ENCODE assay signal across 21 mouse cellular contexts in genomic region chr1:21067536-21068221, GRCm38 (mm10). TPM values are rescaled to one million over a fixed set of nuclear protein-coding genes. Genes with fewer than 3 reads are reported as not detected.
A peak's percentile ranks its signal among the peaks of the same experiment; 100 is the strongest.
DNase-seq lines count a peak whose midpoint lies in the region; ATAC-seq and TF ChIP-seq lines count a peak whose summit lies in the region.
"Had no signal": no experiment of that assay in that cellular context is flagged by ENCODE, and none has a peak within 500 bp of the region (broad histone marks: within the 10 kb centered on the region; RNA-seq: fewer than 3 reads in every experiment).

No protein-coding gene starts in this region.

- TF ChIP-seq POLR2A in brain, embryonic 14.5 days (IDR thresholded peaks at IDR 0.05; ENCODE audit: borderline replicate concordance, extremely low read depth, insufficient read depth, insufficient read length, poor library complexity, severe bottlenecking): no peak

- no peak overlapping the region for H3K9ac ChIP-seq in embryonic facial prominence, embryonic 14.5 days (ENCODE audit: low read depth, low read length)
- no peak overlapping the region for H3K9ac ChIP-seq in heart, embryonic 15.5 days
- no peak overlapping the region for H3K9ac ChIP-seq in lung, embryonic 14.5 days
- H3K9ac ChIP-seq: embryonic facial prominence, embryonic 15.5 days; liver, embryonic 13.5 days; midbrain, embryonic 15.5 days had no signal

- no peak overlapping the region for H3K27ac ChIP-seq in embryonic facial prominence, embryonic 14.5 days (replicated peaks; ENCODE audit: low read depth, low read length)
- no peak overlapping the region for H3K27ac ChIP-seq in embryonic facial prominence, embryonic 10.5 days (replicated peaks)
- H3K27ac ChIP-seq in heart, embryonic 15.5 days: 0 out of 2 replicates have a peak overlapping the region, but pooled peaks have one; percentile 4
- H3K27ac ChIP-seq in lung, embryonic 14.5 days (ENCODE audit: low read depth): no peak overlapping the region
- H3K27ac ChIP-seq: embryonic facial prominence, embryonic 15.5 days; heart, embryonic 10.5 days; hindbrain, embryonic 10.5 days; liver, embryonic 13.5 days; midbrain, embryonic 15.5 days had no signal

- intact Hi-C loops in heart, postnatal 25 days (cut with DNase I): no loop called here

- H3K4me1 ChIP-seq in embryonic facial prominence, embryonic 14.5 days (ENCODE audit: control insufficient read depth, insufficient read depth, low read length): no peaks in the 10 kb centered on the region
- peaks cover 17% of the 10 kb centered on the region for H3K4me1 ChIP-seq in embryonic facial prominence, embryonic 10.5 days
- H3K4me1 ChIP-seq in heart, embryonic 15.5 days (replicated peaks): peaks cover 31% of the 10 kb centered on the region
- peaks cover 15% of the 10 kb centered on the region for H3K4me1 ChIP-seq in lung, embryonic 14.5 days (ENCODE audit: insufficient read depth)
- H3K4me1 ChIP-seq: midbrain, embryonic 15.5 days had no signal

- no peak overlapping the region for H3K4me2 ChIP-seq in embryonic facial prominence, embryonic 14.5 days (ENCODE audit: low read depth, low read length)
- no peak overlapping the region for H3K4me2 ChIP-seq in heart, embryonic 15.5 days
- H3K4me2 ChIP-seq in lung, embryonic 14.5 days: no peak overlapping the region
- H3K4me2 ChIP-seq: embryonic facial prominence, embryonic 15.5 days; liver, embryonic 13.5 days; midbrain, embryonic 15.5 days had no signal

- no peak for TF ChIP-seq CTCF in lung, embryonic 14.5 days (IDR thresholded peaks at IDR 0.05; ENCODE audit: low read depth)
- no peak for TF ChIP-seq CTCF in brain, embryonic 14.5 days (IDR thresholded peaks at IDR 0.05; ENCODE audit: borderline replicate concordance, extremely low read depth, insufficient read depth, insufficient read length)

- no peak overlapping the region for H3K4me3 ChIP-seq in embryonic facial prominence, embryonic 14.5 days (ENCODE audit: low read depth, low read length)
- H3K4me3 ChIP-seq in embryonic facial prominence, embryonic 10.5 days: no peak overlapping the region
- H3K4me3 ChIP-seq in heart, embryonic 15.5 days: no peak overlapping the region
- no peak overlapping the region for H3K4me3 ChIP-seq in lung, embryonic 14.5 days (ENCODE audit: low read depth, low read length)
- H3K4me3 ChIP-seq: embryonic facial prominence, embryonic 15.5 days; heart, embryonic 10.5 days; hindbrain, embryonic 10.5 days; liver, embryonic 13.5 days; midbrain, embryonic 15.5 days had no signal

- no peaks in the 10 kb centered on the region for H3K27me3 ChIP-seq in embryonic facial prominence, embryonic 14.5 days (replicated peaks; ENCODE audit: control insufficient read depth, insufficient read depth, low read length)
- no peaks in the 10 kb centered on the region for H3K27me3 ChIP-seq in embryonic facial prominence, embryonic 10.5 days (replicated peaks; ENCODE audit: low read depth, poor library complexity, severe bottlenecking)
- no peaks in the 10 kb centered on the region for H3K27me3 ChIP-seq in heart, embryonic 15.5 days
- no peaks in the 10 kb centered on the region for H3K27me3 ChIP-seq in lung, embryonic 14.5 days (ENCODE audit: insufficient read depth, low read length)
- H3K27me3 ChIP-seq: embryonic facial prominence, embryonic 15.5 days; liver, embryonic 13.5 days; midbrain, embryonic 15.5 days had no signal

- ATAC-seq in embryonic facial prominence, embryonic 14.5 days (ENCODE audit: low read depth): no peak
- no peak for ATAC-seq in heart, embryonic 15.5 days (replicated peaks; ENCODE audit: insufficient number of reproducible peaks, insufficient read depth, low FRiP score, low read depth)
- ATAC-seq in lung, embryonic 14.5 days (ENCODE audit: insufficient read depth): peak; percentile 10; the same call in 1 of the 2 replicates
- ATAC-seq: CD4-positive, CD25-positive, alpha-beta regulatory T cell, adult 4 months; midbrain, embryonic 15.5 days had no signal

- WGBS in embryonic facial prominence, embryonic 14.5 days: 87% methylated on average over 11 of the region's 11 CpGs
- WGBS in embryonic facial prominence, embryonic 10.5 days: 91% methylated on average over 11 of the region's 11 CpGs
- 71% methylated on average over 11 of the region's 11 CpGs for WGBS in heart, embryonic 15.5 days
- WGBS in lung, embryonic 14.5 days: 76% methylated on average over 11 of the region's 11 CpGs

- H3K36me3 ChIP-seq in embryonic facial prominence, embryonic 14.5 days (ENCODE audit: control insufficient read depth, insufficient read depth, low read length): peaks cover 11% of the 10 kb centered on the region; the same call in 1 of the 2 replicates
- H3K36me3 ChIP-seq in embryonic facial prominence, embryonic 10.5 days (replicated peaks): peaks cover 39% of the 10 kb centered on the region
- no peaks in the 10 kb centered on the region for H3K36me3 ChIP-seq in heart, embryonic 15.5 days
- peaks cover 14% of the 10 kb centered on the region; the same call in 1 of the 2 replicates for H3K36me3 ChIP-seq in lung, embryonic 14.5 days (ENCODE audit: insufficient read depth)
- H3K36me3 ChIP-seq: G1E; liver, embryonic 13.5 days; midbrain, embryonic 15.5 days had no signal

- no peaks in the 10 kb centered on the region for H3K9me3 ChIP-seq in embryonic facial prominence, embryonic 14.5 days (ENCODE audit: control insufficient read depth, low read length)
- H3K9me3 ChIP-seq in embryonic facial prominence, embryonic 10.5 days: no peaks in the 10 kb centered on the region; the same call in 1 of the 2 replicates
- no peaks in the 10 kb centered on the region for H3K9me3 ChIP-seq in heart, embryonic 15.5 days (replicated peaks)
- no peaks in the 10 kb centered on the region for H3K9me3 ChIP-seq in lung, embryonic 14.5 days (ENCODE audit: low read depth, low read length)
- H3K9me3 ChIP-seq: embryonic facial prominence, embryonic 15.5 days; G1E; heart, embryonic 10.5 days; liver, embryonic 13.5 days; midbrain, embryonic 15.5 days had no signal

- peak; percentile 44 for DNase-seq in embryonic facial prominence, embryonic 14.5 days (ENCODE audit: low spot score)
- no peak for DNase-seq in embryonic facial prominence, embryonic 10.5 days (ENCODE audit: low spot score)
- no peak for DNase-seq in heart, postnatal 25 days (ENCODE audit: low spot score)
- peak; percentile 75 for DNase-seq in lung, embryonic 14.5 days
- DNase-seq in lung, postnatal 36 days: no peak
- peak; percentile 53 for DNase-seq in brain, embryonic 14.5 days (ENCODE audit: low read depth)
- no peak for DNase-seq in adrenal gland, postnatal 36 days
- DNase-seq: kidney, adult 9 months; left cerebral cortex, postnatal 4 days; liver, embryonic 13.5 days; right cerebral cortex, postnatal 14 days; spleen, adult 18-20 months; thymus, adult 18-20 months; thymus, postnatal 4 days had no signal

RNA-seq across cellular contexts. Expression of gene Tram2, which starts 11.3 kb away (rescaled TPM):
- polyA plus RNA-seq in embryonic facial prominence, embryonic 14.5 days (2014; fragmentation: Nextera tagmentation; extraction: Ambion mirVana): 12.8 and 14.4 TPM in 2 replicates
- polyA plus RNA-seq in embryonic facial prominence, embryonic 10.5 days (2016; fragmentation: Nextera tagmentation; extraction: Ambion mirVana): 7.4 and 7.5 TPM in 2 replicates
- 3.4 and 4.3 TPM in 2 replicates for polyA plus RNA-seq in heart, embryonic 15.5 days (2015; fragmentation: Nextera tagmentation; extraction: Ambion mirVana)
- 1 to 10 TPM; 6.9 to 7.4 TPM for total RNA-seq in heart, postnatal 25 days (2021)
- 11.5 and 13.1 TPM in 2 replicates for polyA plus RNA-seq in lung, embryonic 14.5 days (2014; fragmentation: Nextera tagmentation; extraction: Ambion mirVana)
- polyA plus RNA-seq in brain, embryonic 14.5 days (2012; rRNA removed): 4.3 and 5.2 TPM in 2 replicates
- total RNA-seq in adrenal gland, postnatal 36 days (2021): 1 to 10 TPM; 5.3 to 7.8 TPM

Comparison
In these comparisons a context has a peak if more than half of its experiments do, and no peak if none do; other contexts are left out.
1. DNase-seq: peak in embryonic facial prominence, embryonic 14.5 days (single experiment), lung, embryonic 14.5 days (single experiment) and brain, embryonic 14.5 days (single experiment); none in embryonic facial prominence, embryonic 10.5 days (single experiment), heart, postnatal 25 days (single experiment), lung, postnatal 36 days (single experiment) and adrenal gland, postnatal 36 days (0 of 2).